Mouse (Mus musculus) kidney, adult 2 months (tissue): ENCODE results near the gene Zfp64.

Experiments used
- CTCF ChIP-seq: fragments of 200-500 bp; conservative IDR thresholded peaks from 2 replicates; pipeline ENCODE4 v1.5.1; 2011; ENCODE audit warnings: low read depth, mild to moderate bottlenecking, control low read depth, low read length, moderate library complexity, mixed read lengths; ENCODE audit not compliant: insufficient read depth, insufficient read length
- POLR2A ChIP-seq: fragments of 200-500 bp; IDR thresholded peaks from one replicate; pipeline ENCODE4 v1.6.1; 2011; ENCODE audit warnings: low read depth, low read length, control low read depth

- TF ChIP-seq POLR2A (no peak), CTCF (no peak)
Observed at GRCm38 (mm10) chr2:168988056-168988455, 32.7 kb upstream of the Zfp64 start.
